Mouse (Mus musculus) E14TG2a.4 (cell line): ENCODE measurements around the gene Inpp5b.
"Not testable (repeated sequence)": the region's sequence is repeated elsewhere in the genome, so short reads cannot be mapped to it uniquely, and the experiment has no call there.

Experiments used
- H3K27me3 ChIP-seq: 2 replicates; pipeline ENCODE4 v1.6.1; 2014; ENCODE audit warnings: low read length, control low read depth; ENCODE audit not compliant: insufficient read depth
- H3K36me3 ChIP-seq: 2 replicates; pipeline ENCODE4 v1.6.1; 2014; ENCODE audit warnings: low read length, control low read depth; ENCODE audit not compliant: insufficient read depth
- H3K4me1 ChIP-seq: replicated peaks from 2 replicates; pipeline ENCODE4 v1.6.1; 2014; ENCODE audit warnings: low read depth, low read length, control low read depth
- H3K4me3 ChIP-seq: replicated peaks from 2 replicates; pipeline ENCODE4 v1.5.1; 2014; ENCODE audit warnings: mild to moderate bottlenecking, low read length
- H3K9me3 ChIP-seq: 2 replicates; pipeline ENCODE4 v1.6.1; 2014; ENCODE audit warnings: low read length, control low read depth
- CTCF ChIP-seq: conservative IDR thresholded peaks from 2 replicates; pipeline ENCODE4 v1.5.1; 2014; ENCODE audit warnings: low read length
- NANOG ChIP-seq: IDR thresholded peaks from 2 replicates; pipeline ENCODE4 v1.6.1; 2014; ENCODE audit warnings: borderline replicate concordance, low read length, mixed read lengths
- POU5F1 ChIP-seq: IDR thresholded peaks from 2 replicates; pipeline ENCODE4 v1.6.1; 2014; ENCODE audit warnings: low read length, borderline replicate concordance

Gene Inpp5b

GRCm38 (mm10) chr4:124701052-124701845, 40.4 kb upstream of the Inpp5b start:
- Histone ChIP-seq H3K4me3 (peak overlapping the region; percentile 91), H3K36me3 (peaks cover 8% of the 10 kb centered on the region), H3K27me3 (peaks cover 17% of the 10 kb centered on the region), H3K9me3 (no peaks in the 10 kb centered on the region), H3K4me1 (peaks cover 66% of the 10 kb centered on the region)
- TF ChIP-seq NANOG (no peak), POU5F1 (no peak), CTCF (no peak)

- Histone ChIP-seq H3K36me3 (peaks cover 11% of the 10 kb centered on the region), H3K27me3 (peaks cover 17% of the 10 kb centered on the region), H3K4me1 (peaks cover 67% of the 10 kb centered on the region), H3K4me3 (no peak overlapping the region; the same call in 1 of the 2 replicates), H3K9me3 (no peaks in the 10 kb centered on the region)
- TF ChIP-seq POU5F1 (no peak), NANOG (no peak), CTCF (no peak)
These were observed 39.7 kb upstream of the Inpp5b start for GRCm38 (mm10) chr4:124701916-124702315.

- Histone ChIP-seq H3K4me3 (peak overlapping the region; percentile 39), H3K27me3 (peaks cover 14% of the 10 kb centered on the region), H3K36me3 (peaks cover 17% of the 10 kb centered on the region), H3K9me3 (no peaks in the 10 kb centered on the region), H3K4me1 (peaks cover 81% of the 10 kb centered on the region)
- TF ChIP-seq NANOG: no peak
- TF ChIP-seq POU5F1: no peak
- TF ChIP-seq CTCF: no peak
These were observed 38.2 kb upstream of the Inpp5b start for GRCm38 (mm10) chr4:124703406-124703805.

DNA sequence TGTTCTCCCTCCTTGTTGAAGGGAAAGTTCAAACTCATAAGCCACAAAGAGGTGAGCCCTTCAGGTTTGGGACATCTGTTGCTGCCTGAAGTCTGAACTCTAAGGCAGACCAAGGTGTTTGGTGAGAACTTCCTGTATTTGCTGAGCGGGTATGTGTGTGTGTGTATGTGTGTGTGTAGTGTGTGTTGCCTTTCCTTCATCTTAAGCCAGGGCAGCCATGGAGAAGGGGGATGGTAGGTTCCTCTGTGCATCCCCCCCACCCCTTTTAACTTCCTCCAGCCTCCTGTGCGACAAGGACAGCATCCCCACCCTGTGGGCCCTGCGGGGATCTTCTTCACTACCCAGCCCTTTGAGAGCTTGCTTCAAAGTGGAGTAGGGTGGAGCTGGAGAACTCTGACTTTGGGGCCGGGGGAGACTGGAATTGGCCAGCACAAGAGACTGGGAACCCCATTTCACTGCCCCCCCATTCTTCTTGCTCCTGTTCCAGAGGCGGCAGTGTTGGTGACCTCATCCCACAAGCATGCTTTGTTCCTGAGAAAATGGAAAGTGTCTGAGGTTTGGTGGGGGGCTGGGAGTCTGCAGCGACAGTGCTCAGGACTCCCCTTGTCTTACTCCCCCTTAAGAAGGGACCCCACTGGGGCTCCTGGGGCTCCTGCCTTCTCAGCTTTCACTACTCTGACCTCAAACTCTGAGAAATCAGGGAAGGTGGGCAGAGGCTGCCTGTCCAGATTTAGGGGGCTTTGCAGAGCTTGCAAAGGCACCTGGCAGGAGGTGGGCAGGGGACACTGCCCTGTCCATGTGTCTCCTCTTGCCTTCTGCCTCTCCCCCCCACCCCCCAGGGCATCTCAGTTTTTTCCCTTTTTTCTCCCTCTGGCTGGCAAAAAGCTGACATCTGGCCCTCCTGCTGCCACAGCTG, 37.5 kb upstream of the Inpp5b start:
- TF ChIP-seq CTCF (no peak), POU5F1 (no peak), NANOG (no peak)

DNA sequence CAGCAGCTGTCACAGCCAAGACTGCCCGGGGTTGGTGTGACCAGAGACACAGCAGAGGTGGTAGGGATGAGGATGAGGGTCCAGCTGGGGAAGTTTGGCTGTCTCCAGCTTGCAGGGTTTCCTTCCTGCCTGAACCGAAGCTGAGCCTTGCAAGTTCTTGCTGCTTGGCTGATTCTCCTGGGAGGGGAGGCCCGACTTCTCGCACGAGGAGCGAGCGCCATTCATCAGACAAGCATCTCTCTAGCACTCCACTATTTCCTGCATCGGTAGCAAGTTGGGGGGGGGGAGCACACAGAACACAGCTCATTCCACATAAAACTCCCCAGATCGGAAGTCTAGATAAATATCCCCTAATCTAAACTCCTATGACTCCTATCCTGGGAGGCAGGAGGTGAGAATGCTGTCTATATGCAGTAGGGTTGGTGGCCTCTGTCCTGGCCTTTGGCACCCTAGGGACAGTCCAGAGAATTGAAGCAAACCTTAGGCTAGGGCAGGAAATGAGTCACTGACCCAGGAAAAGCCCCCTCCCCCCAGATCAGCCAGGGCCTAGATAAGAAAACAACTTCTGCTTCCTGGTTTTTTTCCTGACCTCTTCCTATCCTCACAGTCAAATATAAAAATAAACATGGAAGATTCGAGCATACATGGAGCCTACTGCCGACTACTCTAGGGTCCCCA, 36.7 kb upstream of the Inpp5b start:
- no peak for TF ChIP-seq NANOG
- TF ChIP-seq CTCF: no peak
- TF ChIP-seq POU5F1: no peak
- H3K36me3 ChIP-seq: peaks cover 17% of the 10 kb centered on the region
- H3K27me3 ChIP-seq: peaks cover 8% of the 10 kb centered on the region
- H3K9me3 ChIP-seq: no peaks in the 10 kb centered on the region
- H3K4me3 ChIP-seq: peak overlapping the region; percentile 39
- H3K4me1 ChIP-seq: peaks cover 84% of the 10 kb centered on the region

More for the DNA sequence above, 37.5 kb upstream of the Inpp5b start:
- Histone ChIP-seq H3K36me3 (peaks cover 17% of the 10 kb centered on the region), H3K9me3 (no peaks in the 10 kb centered on the region), H3K27me3 (peaks cover 10% of the 10 kb centered on the region), H3K4me3 (peak overlapping the region; percentile 39), H3K4me1 (peaks cover 84% of the 10 kb centered on the region)

DNA sequence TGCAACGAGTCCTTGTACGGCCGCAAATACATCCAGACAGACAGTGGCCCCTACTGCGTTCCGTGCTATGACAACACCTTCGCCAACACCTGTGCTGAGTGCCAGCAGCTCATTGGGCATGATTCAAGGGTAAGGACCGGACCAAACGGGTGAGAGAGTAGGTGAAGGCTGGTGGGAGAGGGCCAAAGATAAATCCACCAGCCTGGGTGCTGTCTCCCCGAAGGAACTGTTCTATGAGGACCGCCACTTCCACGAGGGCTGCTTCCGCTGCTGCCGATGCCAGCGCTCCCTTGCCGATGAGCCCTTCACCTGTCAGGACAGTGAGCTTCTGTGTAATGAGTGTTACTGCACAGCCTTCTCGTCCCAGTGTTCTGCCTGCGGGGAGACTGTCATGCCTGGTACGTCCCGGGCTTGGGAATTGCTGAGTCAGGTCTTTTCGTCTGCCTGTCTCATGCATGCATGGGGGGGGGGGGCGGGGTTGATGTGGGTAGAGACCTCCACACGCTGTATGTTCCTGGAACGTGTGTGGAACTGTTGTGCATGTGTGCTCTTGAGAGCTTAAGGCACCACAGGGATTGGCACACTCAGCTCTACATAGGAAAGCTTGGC, 35.9 kb upstream of the Inpp5b start:
- Histone ChIP-seq H3K4me1 (peaks cover 89% of the 10 kb centered on the region), H3K9me3 (no peaks in the 10 kb centered on the region), H3K36me3 (peaks cover 17% of the 10 kb centered on the region), H3K4me3 (peak overlapping the region; percentile 39), H3K27me3 (peaks cover 8% of the 10 kb centered on the region)
- TF ChIP-seq NANOG (no peak), CTCF (no peak), POU5F1 (no peak)

GRCm38 (mm10) chr4:124707381-124708199, 34.1 kb upstream of the Inpp5b start:
- Histone ChIP-seq H3K36me3 (peaks cover 17% of the 10 kb centered on the region), H3K4me1 (peaks cover 83% of the 10 kb centered on the region), H3K4me3 (peak overlapping the region; percentile 64)
- H3K27me3 ChIP-seq, H3K9me3 ChIP-seq: not testable (repeated sequence)

GRCm38 (mm10) chr4:124708200-124708517, 33.5 kb upstream of the Inpp5b start:
- peaks cover 85% of the 10 kb centered on the region for H3K4me1 ChIP-seq
- H3K27me3 ChIP-seq, H3K9me3 ChIP-seq: not testable (repeated sequence)
- H3K36me3 ChIP-seq: peaks cover 17% of the 10 kb centered on the region
- H3K4me3 ChIP-seq: peak overlapping the region; percentile 73; the same call in 1 of the 2 replicates
